Mouse (Mus musculus) lung, embryonic 14.5 days (tissue): ENCODE results near the gene Fez2. TPM values are rescaled to one million over a fixed set of nuclear protein-coding genes. Genes with fewer than 3 reads are reported as not detected.

Source experiments
- ATAC-seq: fragments of 200-750 bp; cut with Nextera tagmentation; 2 replicates; pipeline ENCODE4 v1.8.0; 2017; ENCODE audit warnings: mild to moderate bottlenecking, moderate TSS enrichment, moderate library complexity; ENCODE audit not compliant: insufficient read depth
- DNase-seq: peaks from one replicate; pipeline ENCODE4 v3.0.0-alpha.2; 2015
- H3K27ac ChIP-seq: fragments of 300-500 bp; sonication (generic); 2 replicates; pipeline ENCODE4 v1.5.1; 2014; ENCODE audit warnings: low read depth, mild to moderate bottlenecking, moderate library complexity
- H3K27me3 ChIP-seq: fragments of 300-500 bp; sonication (generic); 2 replicates; pipeline ENCODE4 v1.6.1; 2014; ENCODE audit warnings: low read length, control low read depth; ENCODE audit not compliant: insufficient read depth
- H3K36me3 ChIP-seq: fragments of 300-500 bp; sonication (generic); 2 replicates; pipeline ENCODE4 v1.6.1; 2014; ENCODE audit warnings: control low read depth; ENCODE audit not compliant: insufficient read depth
- H3K4me1 ChIP-seq: fragments of 300-500 bp; sonication (generic); 2 replicates; pipeline ENCODE4 v1.6.1; 2014; ENCODE audit warnings: antibody characterized with exemption, control low read depth; ENCODE audit not compliant: insufficient read depth
- H3K4me2 ChIP-seq: fragments of 300-500 bp; sonication (generic); 2 replicates; pipeline ENCODE4 v1.6.1; 2014; ENCODE audit warnings: mild to moderate bottlenecking
- H3K4me3 ChIP-seq: fragments of 300-500 bp; sonication (generic); 2 replicates; pipeline ENCODE4 v1.5.1; 2014; ENCODE audit warnings: low read depth, low read length
- H3K9ac ChIP-seq: fragments of 300-500 bp; sonication (generic); 2 replicates; pipeline ENCODE4 v1.6.1; 2014
- H3K9me3 ChIP-seq: fragments of 300-500 bp; sonication (generic); 2 replicates; pipeline ENCODE4 v1.6.1; 2016; ENCODE audit warnings: low read depth, low read length, control low read depth
- CTCF ChIP-seq: IDR thresholded peaks from 2 replicates; pipeline ENCODE4 v1.5.1; 2016; ENCODE audit warnings: antibody characterized with exemption, low read depth
- WGBS: fragments of 180-500 bp; shearing (Covaris S2); extraction: QIAGEN DNeasy Blood & Tissue Kit; methylation state at CpG from one replicate; pipeline ENCODE4 v1.1.7; 2014; 5-methylcytosine and 5-hydroxymethylcytosine counted together
- polyA plus RNA-seq: library from polyadenylated mRNA; unstranded; fragments of >200 nt; fragmentation: Nextera tagmentation; extraction: Ambion mirVana; gene quantifications from 2 replicates; pipeline ENCODE4 v1.2.1, GENCODE M21; 2014

The Fez2 gene
- polyA plus RNA-seq, 1 experiment from 2014 or later = 43.5 TPM

DNA sequence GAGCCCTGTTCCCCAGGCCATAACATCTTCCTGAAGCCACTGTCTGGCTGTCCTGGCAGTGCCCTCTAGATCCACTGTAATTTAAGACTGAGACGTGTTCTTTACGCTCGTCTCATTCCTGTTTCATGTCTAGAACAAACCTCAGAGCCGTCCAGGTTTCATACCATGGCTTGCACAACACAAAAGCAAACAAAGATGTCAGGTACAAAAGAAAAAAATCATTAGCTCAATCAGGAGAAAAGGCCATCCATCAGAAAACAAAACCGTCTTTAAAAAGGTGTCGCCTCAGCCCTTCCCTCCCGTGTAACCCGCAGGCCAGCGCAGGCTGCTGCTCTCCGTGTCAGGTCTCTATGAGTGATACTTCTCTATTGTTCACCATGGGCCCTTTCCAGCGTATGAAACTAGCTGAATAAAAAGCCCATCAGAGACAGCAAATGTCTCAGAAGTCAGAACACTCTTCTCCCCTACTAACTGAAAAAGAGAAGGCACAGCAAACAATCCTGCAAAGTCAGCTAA is 38.2 kb downstream of the Fez2 start:
- Histone ChIP-seq H3K27ac (no peak overlapping the region), H3K36me3 (peaks cover 36% of the 10 kb centered on the region), H3K4me1 (0 out of 2 replicates have a peak, but pooled peaks cover 4% of the 10 kb centered on the region), H3K9ac (no peak overlapping the region), H3K9me3 (no peaks in the 10 kb centered on the region), H3K4me3 (no peak overlapping the region), H3K4me2 (no peak overlapping the region), H3K27me3 (no peaks in the 10 kb centered on the region)
- no peak for ATAC-seq
- TF ChIP-seq CTCF = no peak
- no peak for DNase-seq
- 68% methylated on average over 11 of the region's 11 CpGs for WGBS

DNA sequence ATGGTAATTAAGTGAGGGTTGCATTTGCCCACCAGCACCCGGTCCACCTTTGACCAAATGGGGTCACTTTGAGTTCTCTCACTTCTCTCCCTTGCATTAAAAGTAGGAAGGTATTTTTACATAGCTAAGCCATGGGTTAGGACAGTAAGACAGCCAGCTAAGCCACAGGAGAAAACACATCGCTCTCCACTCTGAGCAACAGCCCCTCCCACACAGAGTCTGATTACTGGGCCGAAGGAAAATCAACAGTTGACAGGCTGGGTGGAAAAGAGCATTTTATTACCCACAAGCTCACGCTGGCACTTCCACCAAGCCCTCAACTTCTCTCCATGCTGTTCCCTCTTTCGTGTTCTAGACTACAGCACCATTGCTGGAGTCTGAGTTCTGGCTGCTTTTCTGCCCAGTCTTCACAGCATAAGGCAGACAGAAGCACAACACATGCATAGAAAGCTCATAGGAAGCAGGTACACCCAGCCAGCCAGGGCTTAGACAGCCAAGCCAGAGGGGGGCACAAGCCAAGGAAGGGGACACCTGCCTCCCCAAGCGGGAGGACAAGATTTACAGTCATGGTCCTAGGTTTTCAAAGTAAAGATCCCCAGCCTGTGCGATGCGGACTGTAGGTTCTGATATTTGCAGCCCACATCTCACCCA is 38.7 kb downstream of the Fez2 start:
- Histone ChIP-seq H3K27me3 (no peaks in the 10 kb centered on the region), H3K4me2 (no peak overlapping the region), H3K4me3 (no peak overlapping the region), H3K4me1 (0 out of 2 replicates have a peak, but pooled peaks cover 4% of the 10 kb centered on the region), H3K27ac (no peak overlapping the region), H3K9me3 (no peaks in the 10 kb centered on the region), H3K9ac (no peak overlapping the region), H3K36me3 (peaks cover 37% of the 10 kb centered on the region)
- DNase-seq (no peak), ATAC-seq (no peak)
- TF ChIP-seq CTCF = no peak
- 77% methylated on average over 8 of the region's 8 CpGs for WGBS

- H3K9ac ChIP-seq = no peak overlapping the region
- H3K4me3 ChIP-seq = no peak overlapping the region
- WGBS = 44% methylated on average over 8 of the region's 8 CpGs
- DNase-seq (peak; percentile 77), ATAC-seq (peak; percentile 75; the same call in 1 of the 2 replicates)
- H3K27me3 ChIP-seq = no peaks in the 10 kb centered on the region
- no peak overlapping the region for H3K4me2 ChIP-seq
- H3K9me3 ChIP-seq = no peaks in the 10 kb centered on the region
- 0 out of 2 replicates have a peak, but pooled peaks cover 4% of the 10 kb centered on the region for H3K4me1 ChIP-seq
- peak overlapping the region; percentile 46; the same call in 1 of the 2 replicates for H3K27ac ChIP-seq
- peaks cover 34% of the 10 kb centered on the region for H3K36me3 ChIP-seq
- no peak for TF ChIP-seq CTCF
Measured at GRCm38 (mm10) chr17:78376587-78376986, 41.4 kb downstream of the Fez2 start.

DNA sequence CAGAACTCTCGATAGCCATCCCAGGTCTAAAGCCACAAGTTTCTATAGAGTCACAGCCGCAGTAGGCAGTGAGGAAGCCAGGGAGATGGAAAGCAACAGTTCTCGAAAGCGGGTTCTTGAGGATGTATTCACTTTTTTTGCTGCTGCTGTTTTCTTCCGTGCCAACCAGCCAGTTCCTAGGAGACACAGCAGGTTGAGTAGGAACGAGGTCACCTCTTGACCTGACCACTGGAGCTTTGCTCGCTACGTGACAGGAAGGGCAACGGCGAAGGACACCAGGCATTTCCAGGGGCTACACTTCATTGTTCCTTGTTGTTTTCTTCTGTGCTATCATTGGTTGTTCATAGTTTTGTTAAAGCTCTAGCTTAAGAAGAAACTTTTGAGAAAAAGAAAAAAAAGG is 43.2 kb downstream of the Fez2 start:
- H3K4me1 ChIP-seq = 0 out of 2 replicates have a peak, but pooled peaks cover 4% of the 10 kb centered on the region
- no peak overlapping the region for H3K4me3 ChIP-seq
- no peak overlapping the region for H3K27ac ChIP-seq
- DNase-seq (no peak), ATAC-seq (no peak)
- H3K9ac ChIP-seq = no peak overlapping the region
- no peak overlapping the region for H3K4me2 ChIP-seq
- H3K36me3 ChIP-seq = peaks cover 26% of the 10 kb centered on the region; the same call in 1 of the 2 replicates
- no peak for TF ChIP-seq CTCF
- H3K9me3 ChIP-seq = no peaks in the 10 kb centered on the region
- 66% methylated on average over 10 of the region's 10 CpGs for WGBS
- no peaks in the 10 kb centered on the region for H3K27me3 ChIP-seq

- H3K4me2 ChIP-seq = no peak overlapping the region
- 88% methylated on average over 8 of the region's 8 CpGs for WGBS
- 0 out of 2 replicates have a peak, but pooled peaks cover 4% of the 10 kb centered on the region for H3K4me1 ChIP-seq
- no peak overlapping the region for H3K4me3 ChIP-seq
- TF ChIP-seq CTCF = no peak
- no peak for ATAC-seq
- H3K27ac ChIP-seq = no peak overlapping the region
- no peaks in the 10 kb centered on the region for H3K27me3 ChIP-seq
- H3K9me3 ChIP-seq = no peaks in the 10 kb centered on the region
- no peak overlapping the region for H3K9ac ChIP-seq
- H3K36me3 ChIP-seq = peaks cover 26% of the 10 kb centered on the region; the same call in 1 of the 2 replicates
- DNase-seq = no peak
Measured at GRCm38 (mm10) chr17:78373849-78374248, 44.1 kb downstream of the Fez2 start.

- Histone ChIP-seq H3K27ac (no peak overlapping the region), H3K4me1 (0 out of 2 replicates have a peak, but pooled peaks cover 4% of the 10 kb centered on the region), H3K36me3 (peaks cover 21% of the 10 kb centered on the region; the same call in 1 of the 2 replicates), H3K9ac (no peak overlapping the region), H3K9me3 (no peaks in the 10 kb centered on the region), H3K27me3 (no peaks in the 10 kb centered on the region), H3K4me2 (no peak overlapping the region), H3K4me3 (no peak overlapping the region)
- WGBS = 85% methylated on average over 6 of the region's 6 CpGs
- ATAC-seq (no peak), DNase-seq (no peak)
- no peak for TF ChIP-seq CTCF
Measured at GRCm38 (mm10) chr17:78373174-78373573, 44.8 kb downstream of the Fez2 start.

DNA sequence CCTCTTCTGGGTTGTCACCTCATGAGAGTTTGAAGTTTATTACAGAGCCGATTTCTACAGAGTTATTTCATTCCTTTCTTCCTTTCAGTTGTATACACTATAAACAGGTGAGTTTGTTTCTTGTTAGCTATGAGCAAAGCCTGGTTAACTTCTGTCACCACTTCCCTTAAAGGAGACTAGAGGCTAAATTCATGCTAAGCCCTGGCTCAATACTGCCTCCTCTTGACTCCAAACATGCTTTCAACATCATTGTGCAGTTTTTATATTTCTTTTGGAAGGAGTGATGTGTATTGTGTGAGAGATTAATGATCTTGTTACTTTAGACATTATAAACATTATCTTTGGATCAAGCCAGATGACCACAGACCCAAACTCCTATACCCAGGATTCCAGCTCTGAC is 47.5 kb downstream of the Fez2 start:
- peak; percentile 40; the same call in 1 of the 2 replicates for TF ChIP-seq CTCF
- WGBS = 59% methylated on average over 1 of the region's 1 CpGs
- no peak overlapping the region for H3K9ac ChIP-seq
- ATAC-seq = no peak
- no peak overlapping the region for H3K27ac ChIP-seq
- H3K4me1 ChIP-seq = no peaks in the 10 kb centered on the region
- no peak for DNase-seq
- H3K27me3 ChIP-seq = no peaks in the 10 kb centered on the region
- 0 out of 2 replicates have a peak, but pooled peaks cover 5% of the 10 kb centered on the region for H3K36me3 ChIP-seq
- H3K4me2 ChIP-seq = no peak overlapping the region
- H3K4me3 ChIP-seq = no peak overlapping the region
- H3K9me3 ChIP-seq = no peaks in the 10 kb centered on the region
